Mouse (Mus musculus): ENCODE measurements around the gene Lipt1.

The Lipt1 gene

DNA sequence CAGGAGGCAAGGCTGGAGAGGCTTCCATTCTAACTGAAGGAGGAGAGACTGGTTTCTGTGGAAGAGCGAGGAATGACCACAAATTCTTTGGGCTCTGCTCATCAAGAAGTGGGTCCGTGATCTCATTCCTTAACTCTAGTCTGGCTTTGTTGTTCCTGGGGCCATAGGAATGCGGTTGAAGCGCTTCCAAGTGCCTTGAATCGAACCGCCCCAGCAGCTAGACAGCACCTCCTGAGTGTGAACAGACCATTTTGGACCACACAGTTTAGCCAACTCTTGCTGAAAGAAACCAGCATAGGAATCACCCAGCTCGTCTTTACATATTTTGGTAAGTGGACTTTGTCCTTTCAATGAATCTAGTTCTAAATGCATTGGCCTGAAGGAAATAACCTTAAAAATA lies at the start of gene Lipt1:
TSS of gene Lipt1 (plus strand) at position 35 of the 400 bp plus-strand sequence.
- peak; percentile 41 for DNase-seq (ENCODE audit: low spot score)

DNA sequence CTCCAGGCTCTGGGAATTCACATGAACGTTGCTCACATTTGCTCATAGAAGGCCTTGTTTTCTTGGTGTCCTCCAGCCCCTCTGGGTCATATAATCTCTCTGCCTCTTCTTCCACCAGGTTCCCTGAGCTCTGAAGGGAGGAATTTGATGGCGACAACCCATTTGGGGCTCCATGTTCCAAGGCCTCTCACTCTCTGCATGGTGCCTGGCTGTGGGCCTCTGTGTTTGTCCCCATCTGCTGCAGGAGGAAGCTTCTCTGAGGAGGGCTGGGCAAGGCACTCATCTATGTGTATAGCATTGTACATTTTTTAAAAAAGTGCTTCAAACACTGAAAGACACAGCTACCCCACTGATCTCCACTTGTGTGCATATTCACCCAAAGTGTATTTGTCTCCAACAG lies 39.9 kb upstream of the Lipt1 start:
- DNase-seq (ENCODE audit: low spot score): no peak

DNA sequence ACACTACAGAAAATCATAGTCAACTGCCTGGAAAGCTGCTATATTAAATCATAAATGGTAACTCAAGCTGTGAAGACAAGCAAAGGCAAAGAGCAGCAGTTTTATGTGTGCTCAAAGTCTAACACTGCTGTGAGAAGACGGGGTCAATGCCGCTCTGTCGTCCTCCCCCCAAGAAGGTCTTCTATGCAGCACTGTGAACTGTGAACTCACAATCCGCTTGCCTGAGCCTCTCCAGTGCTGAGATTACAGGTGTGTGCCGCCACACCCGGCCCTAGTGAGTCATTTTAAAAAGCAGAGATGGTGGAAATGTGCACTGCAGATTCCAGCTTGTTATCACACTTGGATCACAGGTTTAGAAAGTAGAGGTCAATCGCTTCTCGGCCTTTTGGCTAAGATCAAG lies 24.7 kb upstream of the Lipt1 start:
- no peak for DNase-seq (ENCODE audit: low spot score)

DNA sequence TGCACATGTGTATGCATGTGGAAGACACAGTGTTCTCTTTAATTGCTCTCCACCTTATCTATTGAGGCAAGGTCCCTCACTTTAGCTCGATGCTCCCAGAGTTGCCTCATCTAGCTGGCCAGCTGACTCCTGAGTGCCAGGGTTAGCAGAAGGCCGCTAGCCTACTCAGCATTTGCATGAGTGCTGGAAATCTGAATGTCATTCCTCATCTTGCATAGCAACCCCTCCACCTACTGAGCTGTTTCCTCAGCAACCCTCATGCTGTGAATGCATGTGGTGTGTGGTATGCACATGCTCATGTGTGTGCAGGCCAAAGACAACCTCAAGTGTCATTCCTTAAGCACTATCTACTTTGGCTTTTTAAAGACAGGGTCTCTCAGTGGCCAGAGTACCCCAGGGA lies 20.8 kb upstream of the Lipt1 start:
- no peak for DNase-seq (ENCODE audit: low spot score)

DNA sequence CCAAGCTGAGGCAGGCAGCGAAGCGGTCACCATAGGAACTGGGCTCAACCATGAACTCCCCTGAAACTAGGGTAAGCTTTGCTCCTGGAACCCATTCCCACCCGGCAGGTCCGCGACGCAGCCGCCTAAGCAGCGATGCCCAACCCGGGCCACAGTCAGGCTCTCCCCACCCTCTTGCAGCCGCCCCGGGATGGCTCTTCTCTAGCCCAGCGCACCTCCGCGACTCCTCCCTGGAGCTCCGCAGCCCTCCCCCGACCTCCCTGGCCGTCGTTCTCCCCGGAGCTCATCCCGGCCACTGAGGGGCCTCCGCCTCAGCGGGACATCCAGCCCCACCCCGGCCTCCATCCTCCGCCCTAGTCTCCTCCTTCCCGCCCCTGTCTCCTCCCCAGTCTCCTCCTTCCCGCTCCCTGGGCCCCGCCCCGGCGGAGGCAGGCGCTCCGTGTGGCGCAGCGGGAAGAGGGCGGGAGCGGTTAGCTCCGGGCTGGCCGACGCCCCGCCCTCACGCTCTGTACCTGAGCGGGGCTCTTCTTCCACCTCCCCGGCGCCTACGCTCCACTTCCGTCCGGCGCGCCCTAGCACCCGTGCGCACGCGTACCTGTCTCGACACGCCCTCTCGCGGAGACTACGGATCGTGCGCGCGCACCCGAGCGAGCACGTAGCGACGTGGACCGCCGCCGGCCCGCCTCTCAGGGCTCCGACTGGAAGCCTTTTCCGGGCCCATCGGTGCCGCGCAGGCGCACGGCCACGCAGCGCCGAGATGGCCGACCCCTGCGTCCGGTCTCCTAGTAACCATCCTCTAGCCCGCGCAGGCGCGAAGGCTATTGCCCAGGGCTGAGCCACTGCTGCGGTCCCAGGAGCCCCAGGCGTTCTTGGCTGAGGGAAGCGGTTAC lies 6.8 kb upstream of the Lipt1 start:
- peak; percentile 100 for DNase-seq (ENCODE audit: low spot score)

DNA sequence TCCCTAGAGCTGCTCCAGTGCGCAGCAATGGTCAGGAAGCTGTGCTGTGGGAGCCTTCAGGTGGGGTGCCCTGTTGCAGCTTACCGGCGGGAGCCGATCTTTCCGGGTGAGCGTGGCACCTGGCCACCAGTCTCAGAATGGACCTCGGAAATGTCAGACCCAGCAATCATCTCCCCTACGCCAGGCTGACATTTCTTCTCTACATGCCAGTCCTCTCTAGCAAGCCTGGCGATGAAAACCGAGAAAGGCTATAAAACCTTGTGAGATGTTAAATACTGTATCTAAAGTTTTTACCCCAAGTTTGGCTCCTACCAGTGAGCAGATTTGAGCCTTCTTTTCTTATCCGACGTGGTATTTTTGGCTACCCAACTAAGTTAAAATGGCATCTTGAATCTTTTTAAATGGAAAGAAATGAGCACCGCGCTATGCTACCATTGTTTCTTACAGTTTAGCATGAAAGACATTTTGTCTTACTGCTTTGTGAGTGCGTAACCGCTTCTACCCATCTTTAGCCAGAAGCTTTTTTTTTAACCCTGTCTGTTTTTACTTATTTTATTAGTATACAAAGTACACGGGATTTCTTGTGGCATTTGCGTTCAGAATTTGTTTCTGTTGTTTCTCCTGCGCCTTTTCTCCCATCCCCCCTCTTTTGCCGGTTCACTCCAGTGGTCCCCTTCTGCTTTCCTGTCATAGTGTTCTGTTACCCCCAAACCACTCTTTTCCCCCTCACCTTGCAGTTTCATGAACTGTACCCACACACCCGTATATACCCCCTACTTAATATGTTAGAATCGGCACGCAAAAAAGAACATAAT lies 5.9 kb upstream of the Lipt1 start:
- DNase-seq (ENCODE audit: low spot score): no peak

DNA sequence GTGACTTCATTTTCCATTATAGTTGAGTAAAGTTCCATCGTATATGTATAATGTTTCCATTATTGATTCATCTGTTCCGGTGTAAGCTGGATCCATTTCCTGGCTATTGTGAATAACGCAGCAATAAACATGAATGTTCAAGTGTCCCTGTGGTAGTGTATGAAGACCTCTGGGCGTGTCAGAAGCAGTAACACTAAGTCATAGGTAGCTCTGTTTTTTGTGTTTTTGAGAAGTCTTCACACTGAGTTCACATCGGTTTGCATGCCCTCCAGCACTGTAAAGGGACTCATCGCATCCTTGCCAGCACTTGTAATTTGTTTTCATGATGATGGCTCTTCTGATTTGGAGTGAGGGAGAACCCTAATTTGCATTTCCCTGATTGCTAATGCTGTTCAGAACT lies 5.3 kb upstream of the Lipt1 start, which contains the start of gene Tsga10:
TSS of gene Tsga10 (minus strand) at position 144 of the 400 bp plus-strand sequence.
- DNase-seq (ENCODE audit: low spot score): no peak

DNA sequence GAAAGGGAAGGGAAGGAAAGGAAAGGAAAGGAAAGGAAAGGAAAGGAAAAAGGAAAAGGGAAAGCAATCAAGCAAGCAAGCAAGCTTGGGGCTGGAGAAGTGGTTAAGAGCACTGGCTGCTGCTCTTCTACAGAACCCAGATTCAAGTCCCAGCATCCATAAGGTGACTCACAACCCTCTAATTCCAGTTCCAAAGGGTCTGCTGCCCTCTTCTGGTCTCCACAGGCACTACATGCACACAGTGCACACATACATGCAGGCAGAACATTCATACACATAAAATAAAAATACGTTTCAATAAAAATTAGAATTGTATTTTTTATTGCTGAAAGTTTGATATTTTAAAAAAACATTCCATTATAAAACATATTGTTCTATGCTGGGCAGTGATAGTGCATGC lies 4.5 kb upstream of the Lipt1 start:
- peak; percentile 45 for DNase-seq (ENCODE audit: low spot score)

DNA sequence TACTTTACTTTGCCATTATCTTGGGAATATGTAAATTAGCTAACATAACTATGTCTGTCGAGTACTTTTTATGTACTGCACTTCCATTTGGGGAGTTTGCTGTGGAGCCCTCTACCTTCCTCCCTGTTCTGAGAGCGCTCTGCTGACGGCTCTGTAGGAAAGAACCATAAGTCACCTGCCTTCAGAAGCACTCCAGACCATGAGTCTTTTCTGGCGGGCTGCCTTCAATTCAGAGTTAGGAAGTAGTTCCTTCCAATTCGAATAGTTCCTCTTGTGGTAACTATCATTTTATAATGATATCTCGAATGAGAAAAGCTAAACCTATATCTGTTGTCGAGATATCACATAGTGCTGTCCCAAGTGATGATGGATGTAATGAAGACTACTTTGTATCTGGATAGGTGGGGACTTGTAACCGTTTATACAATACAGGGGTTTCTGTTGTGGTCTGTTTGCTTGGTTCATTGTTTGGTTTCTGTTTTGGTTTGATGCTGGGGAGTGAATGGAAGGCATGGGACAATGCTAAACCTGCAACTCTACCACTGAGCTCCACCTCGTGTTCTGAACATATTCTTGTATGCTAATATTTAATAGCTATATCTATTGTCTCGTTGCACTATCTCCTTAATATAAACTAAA lies 3.7 kb upstream of the Lipt1 start:
- no peak for DNase-seq (ENCODE audit: low spot score)

DNA sequence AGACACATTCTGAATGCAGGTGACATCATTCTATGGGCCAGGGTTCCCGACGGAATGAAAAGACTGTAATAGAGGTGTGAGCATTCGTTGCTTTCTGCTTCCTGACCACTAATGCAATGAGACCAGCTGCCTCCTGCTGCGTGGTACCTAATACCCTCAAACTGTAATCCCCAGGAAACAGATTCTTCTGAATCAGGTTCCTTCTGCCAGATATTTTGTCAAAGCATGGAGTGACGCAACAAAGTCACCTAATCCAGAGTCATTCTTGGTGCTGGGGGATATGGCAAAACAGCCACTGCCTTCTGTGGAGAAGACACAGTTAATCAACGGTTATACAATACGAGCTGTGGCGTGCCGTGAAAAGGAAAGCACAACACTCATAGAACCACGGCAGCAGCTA lies 2.9 kb upstream of the Lipt1 start:
- no peak for DNase-seq (ENCODE audit: low spot score)

DNA sequence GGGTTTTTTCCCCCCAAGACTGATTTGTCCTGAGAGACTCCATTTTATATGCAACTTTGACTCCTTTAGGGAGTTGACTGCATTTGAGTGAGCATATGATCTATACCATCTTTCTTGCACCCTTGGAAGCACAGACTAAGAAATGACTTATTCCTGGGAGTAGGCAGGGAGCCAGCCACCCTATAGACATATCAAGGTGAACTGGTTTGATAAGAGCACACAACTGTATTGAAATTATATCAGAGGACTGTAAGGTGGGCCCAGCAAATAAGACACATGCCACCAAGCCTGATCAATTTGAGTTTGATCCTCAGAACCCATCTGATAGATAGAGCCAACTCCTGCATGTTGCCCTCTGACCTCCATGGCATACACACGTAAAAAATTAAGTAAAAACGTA lies 2.2 kb upstream of the Lipt1 start:
- no peak for DNase-seq (ENCODE audit: low spot score)

DNA sequence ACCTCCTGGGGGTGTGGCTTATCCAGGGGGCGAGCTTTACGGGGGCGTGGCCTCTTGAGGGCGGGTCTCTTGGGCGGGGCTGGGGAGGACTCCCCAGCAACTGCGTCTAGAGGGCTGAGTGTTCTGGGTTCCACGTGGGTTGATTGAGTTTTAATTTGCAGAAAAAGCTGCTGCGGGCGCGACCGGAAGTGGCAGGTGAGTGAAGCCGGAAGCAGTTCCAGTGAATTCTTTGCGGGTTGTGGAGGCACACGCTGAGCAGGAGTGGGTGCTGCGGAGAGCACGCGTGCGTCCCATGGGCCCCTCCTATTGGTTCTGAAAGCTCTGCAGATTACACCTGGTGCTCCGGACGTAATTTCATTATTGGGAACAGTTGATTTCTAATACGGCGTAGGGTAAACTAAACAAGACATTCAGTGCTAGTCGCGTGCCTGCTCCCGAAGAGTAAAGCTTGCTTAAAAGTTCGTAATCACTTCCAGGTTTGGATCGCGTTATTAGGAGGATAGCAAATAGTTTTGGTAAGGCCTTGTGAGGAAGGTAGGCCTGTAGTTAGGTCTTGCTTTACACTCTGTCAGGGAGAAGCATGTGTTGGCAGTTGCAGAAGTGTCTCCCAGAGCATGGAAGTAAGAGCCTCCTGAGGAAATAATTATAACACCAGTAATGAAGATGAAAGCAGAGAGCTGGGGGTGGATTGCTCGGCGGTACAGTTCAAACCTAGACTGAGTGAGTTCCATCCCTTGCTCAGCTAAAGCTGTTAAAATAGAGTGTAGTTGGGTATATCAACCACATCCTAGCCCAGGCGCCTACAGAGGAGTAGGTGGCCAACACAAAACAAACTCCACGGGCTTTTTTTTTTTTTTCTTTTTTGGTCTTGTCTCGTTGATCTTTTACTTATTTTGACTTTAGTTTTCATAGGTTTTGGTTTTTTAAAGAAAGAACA lies 861 bp downstream of the Lipt1 start:
- peak; percentile 82 for DNase-seq (ENCODE audit: low spot score)

DNA sequence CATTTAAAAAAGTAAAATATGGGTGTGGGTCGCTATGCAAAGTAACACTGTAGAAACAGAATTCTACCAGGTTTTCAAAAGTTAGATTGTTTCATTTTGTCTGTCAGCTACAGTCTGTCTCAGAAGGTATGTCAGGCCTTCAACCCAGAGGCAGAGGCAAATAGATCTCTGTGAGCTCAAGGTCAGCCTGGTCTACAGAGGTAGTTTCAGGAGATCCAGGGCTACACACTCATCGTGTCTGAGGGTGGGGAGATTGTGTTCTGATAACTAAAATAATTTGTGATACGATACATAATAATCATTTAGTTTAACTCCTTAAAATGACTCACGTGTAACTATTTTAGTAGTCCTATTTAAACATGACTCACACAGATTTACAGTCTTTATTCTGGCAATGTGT lies 1.6 kb downstream of the Lipt1 start:
- no peak for DNase-seq (ENCODE audit: low spot score)

DNA sequence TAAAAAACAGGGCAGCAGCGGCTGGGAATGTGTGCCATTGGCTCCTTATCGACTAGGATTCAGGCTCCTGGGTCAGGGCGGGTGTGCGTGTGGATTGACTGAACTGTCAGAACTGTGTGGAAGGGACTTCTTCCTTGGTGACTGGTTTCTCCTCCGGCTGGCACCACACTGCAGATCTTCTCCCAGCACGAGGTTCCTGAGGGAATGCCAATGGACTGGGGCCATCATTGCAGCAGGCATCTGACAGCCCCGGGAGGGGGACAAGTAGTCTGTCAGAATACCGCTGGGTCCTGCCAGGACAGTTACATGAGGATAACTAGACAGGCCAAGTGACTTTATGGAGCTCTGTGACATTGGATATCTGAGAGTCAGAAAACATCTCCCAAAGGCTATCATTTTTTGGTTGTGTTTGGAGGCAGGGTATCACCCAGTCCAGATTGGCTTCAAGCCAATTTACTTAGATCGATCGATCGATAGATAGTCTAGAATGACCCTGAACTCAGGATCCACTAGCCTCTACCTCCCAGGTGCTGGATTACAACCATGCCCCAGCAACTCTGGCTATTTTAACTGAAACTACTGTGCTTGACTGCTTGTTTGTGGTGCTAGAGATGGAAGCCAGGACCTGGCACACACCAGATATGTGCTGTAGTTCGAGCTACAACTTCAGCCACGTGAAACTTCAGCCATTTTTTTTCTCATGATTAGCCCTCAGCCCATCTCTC lies 6.4 kb downstream of the Lipt1 start:
- no peak for DNase-seq (ENCODE audit: low spot score)

DNA sequence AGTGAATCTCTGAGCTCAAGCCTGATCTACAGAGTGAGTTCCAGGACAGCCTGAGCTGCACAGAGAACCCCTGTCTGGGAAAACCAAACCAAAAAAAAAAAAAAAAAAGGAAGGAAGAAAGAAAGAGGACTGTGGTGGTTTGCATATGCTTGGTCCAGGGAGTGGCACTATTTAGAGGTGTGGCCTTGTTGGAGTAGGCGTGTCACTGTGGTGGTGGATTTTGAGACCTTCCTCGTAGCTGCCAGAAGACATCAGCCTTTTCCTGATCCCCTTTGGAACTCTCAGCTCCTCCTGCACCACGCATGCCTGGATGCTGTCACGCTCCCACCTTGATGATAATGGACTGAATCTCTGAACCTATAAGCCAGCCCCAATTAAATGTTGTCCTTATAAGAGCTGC lies 11.9 kb downstream of the Lipt1 start:
- no peak for DNase-seq (ENCODE audit: low spot score)

DNA sequence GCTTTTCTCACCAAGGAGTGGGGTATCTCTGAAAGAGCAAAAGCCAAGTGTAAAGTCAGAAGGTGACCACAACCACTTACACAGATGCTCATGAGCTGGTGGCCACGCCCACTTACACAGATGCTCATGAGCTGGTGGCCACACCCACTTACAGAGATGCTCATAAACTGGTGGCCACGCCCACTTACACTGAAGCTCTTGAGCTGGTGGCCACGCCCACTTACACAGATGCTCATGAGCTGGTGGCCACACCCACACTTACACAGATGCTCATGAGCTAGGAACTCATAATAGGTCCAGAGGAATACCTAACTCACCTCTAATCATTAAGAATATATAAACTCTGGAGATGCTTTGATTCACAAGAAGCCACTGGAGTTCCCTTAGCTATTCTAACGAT lies 12.9 kb downstream of the Lipt1 start:
- no peak for DNase-seq (ENCODE audit: low spot score)

DNA sequence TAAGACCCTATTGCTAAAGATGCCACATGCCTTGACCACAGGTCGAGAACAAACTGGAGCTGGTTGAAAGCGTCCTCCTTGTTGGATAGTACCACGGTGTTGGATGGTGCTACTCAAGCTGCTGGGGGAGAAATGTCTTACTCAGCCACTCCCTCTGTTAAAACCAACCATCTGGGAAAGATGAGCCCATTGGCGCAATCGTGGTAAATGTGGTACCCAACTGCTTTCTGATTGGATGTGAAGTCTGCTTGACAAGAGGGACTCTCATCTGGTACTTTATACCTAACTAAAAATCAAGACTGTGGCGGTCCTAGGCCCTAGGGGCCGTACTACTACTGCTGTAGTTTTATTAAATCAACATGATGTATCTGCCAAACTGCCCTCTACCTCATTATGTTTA lies 17.7 kb downstream of the Lipt1 start:
- no peak for DNase-seq (ENCODE audit: low spot score)

DNA sequence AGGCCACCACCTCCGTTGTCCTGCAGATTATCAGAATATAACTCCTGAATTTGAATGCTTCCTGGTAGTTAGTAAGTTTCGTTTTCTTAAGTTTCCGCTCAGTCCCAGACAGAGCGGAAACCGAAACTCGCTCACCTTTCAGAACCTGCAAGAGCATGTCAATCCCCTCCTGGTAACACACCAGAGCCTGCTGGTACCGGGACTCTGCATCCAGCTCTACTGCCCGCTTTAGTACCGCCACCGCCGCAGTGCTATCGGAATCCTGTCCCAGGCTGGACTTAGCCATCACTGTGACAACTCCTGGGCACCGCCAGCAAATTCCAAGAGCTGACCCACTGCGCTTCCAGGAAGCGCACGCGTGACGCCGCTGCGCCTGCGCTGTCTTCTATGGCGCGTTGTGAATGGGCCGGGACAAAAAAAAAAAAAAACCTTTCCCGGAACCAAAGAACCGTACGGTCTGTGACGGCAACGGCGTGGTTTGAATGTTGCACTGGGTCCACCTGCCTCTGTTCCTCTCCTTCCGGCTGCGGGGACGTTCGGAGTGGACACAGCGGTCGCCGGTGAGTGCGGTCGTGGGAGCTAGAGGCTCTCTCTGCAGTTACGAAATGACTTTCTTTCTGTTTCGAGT lies 18.6 kb downstream of the Lipt1 start, which contains the start of the genes Mitd1 and Mrpl30:
TSS of gene Mitd1 (minus strand) at position 387 of the 628 bp plus-strand sequence.
TSS of gene Mrpl30 (plus strand) at position 453 of the 628 bp plus-strand sequence.
- DNase-seq (ENCODE audit: low spot score): peak; percentile 89

DNA sequence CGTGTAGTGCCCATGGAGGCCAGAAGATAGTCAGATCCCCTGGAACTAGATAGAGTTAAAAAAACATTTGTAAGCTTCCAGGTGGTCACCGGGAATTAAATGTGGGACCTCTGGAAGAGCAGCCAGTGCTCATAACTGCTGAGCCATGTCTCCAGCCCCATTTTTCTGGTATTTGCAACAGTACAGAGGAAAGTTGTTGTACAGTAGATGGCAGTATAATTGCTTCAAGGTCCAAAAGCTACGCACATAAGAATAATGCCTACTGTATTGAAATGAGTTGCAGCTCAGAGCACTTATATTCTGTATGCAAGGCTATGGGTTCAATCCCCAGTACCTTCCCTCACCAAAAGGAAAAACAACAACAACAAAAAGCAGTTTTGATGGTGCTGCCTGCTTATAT lies 19.9 kb downstream of the Lipt1 start:
- DNase-seq (ENCODE audit: low spot score): no peak

DNA sequence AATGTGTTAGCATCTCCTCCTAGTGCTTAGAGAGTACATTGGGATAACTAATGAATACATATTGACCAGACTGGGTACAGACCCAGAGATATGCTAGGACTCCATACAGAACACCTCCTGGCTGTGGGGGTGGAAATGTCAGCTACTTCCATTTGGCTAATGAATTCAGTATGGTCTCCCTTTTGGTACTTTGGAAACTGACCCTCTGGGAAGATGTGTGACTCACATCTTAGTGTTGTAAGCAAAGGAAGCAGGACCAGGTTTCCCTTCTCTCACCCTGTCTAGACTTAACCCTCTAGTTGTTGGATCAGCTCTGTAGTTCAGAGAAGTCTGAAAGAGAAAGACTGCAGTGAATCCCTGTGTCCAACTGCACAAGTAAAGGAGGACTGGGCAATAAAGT lies 23.1 kb downstream of the Lipt1 start:
- DNase-seq (ENCODE audit: low spot score): no peak
